Mouse (Mus musculus): ENCODE data around the gene Glb1l2.

- TF ChIP-seq CTCF (IDR thresholded peaks at IDR 0.05; ENCODE audit: borderline replicate concordance, extremely low read depth, insufficient read depth, insufficient read length), result no peak
- no peak for TF ChIP-seq POLR2A (IDR thresholded peaks at IDR 0.05; ENCODE audit: borderline replicate concordance, extremely low read depth, insufficient read depth, insufficient read length, poor library complexity, severe bottlenecking)
Observed at GRCm38 (mm10) chr9:26798205-26798604, 8.1 kb downstream of the Glb1l2 start.
